In genomic region chr1:74332241-74332763, GRCm38 (mm10) we compare ENCODE assay signal across 7 mouse cellular contexts. TPM values are rescaled to one million over a fixed set of nuclear protein-coding genes. Genes with fewer than 3 reads are reported as not detected.
A peak's percentile ranks its signal among the peaks of the same experiment; 100 is the strongest.
DNase-seq lines count a peak whose midpoint lies in the region; ATAC-seq lines count a peak whose summit lies in the region.

No protein-coding gene starts in this region.

- peaks cover 20% of the 10 kb centered on the region for H3K4me1 ChIP-seq in intestine, embryonic 15.5 days (replicated peaks)
- H3K4me1 ChIP-seq in midbrain, embryonic 10.5 days: peaks cover 44% of the 10 kb centered on the region

- ATAC-seq in intestine, embryonic 15.5 days: peak; percentile 97

- no peaks in the 10 kb centered on the region for H3K27me3 ChIP-seq in intestine, embryonic 15.5 days (replicated peaks)
- H3K27me3 ChIP-seq in midbrain, embryonic 10.5 days (ENCODE audit: low read depth, poor library complexity, severe bottlenecking): 0 out of 2 replicates have a peak, but pooled peaks cover 7% of the 10 kb centered on the region

- H3K4me3 ChIP-seq in intestine, embryonic 15.5 days (replicated peaks): peak overlapping the region; percentile 56
- H3K4me3 ChIP-seq in midbrain, embryonic 10.5 days: peak overlapping the region; percentile 66

- H3K27ac ChIP-seq in intestine, embryonic 15.5 days: peak overlapping the region; percentile 84
- H3K27ac ChIP-seq in midbrain, embryonic 10.5 days (replicated peaks): peak overlapping the region; percentile 85

- H3K9me3 ChIP-seq in intestine, embryonic 15.5 days: no peaks in the 10 kb centered on the region
- H3K9me3 ChIP-seq in midbrain, embryonic 10.5 days (replicated peaks): no peaks in the 10 kb centered on the region

- intact Hi-C loops in gastrocnemius, postnatal 36 days (cut with DNase I): no loop called here
- intact Hi-C loops in left cerebral cortex, postnatal 25 days (cut with DNase I): no loop called here

- no peaks in the 10 kb centered on the region for H3K36me3 ChIP-seq in intestine, embryonic 15.5 days
- no peaks in the 10 kb centered on the region for H3K36me3 ChIP-seq in midbrain, embryonic 10.5 days

- peak overlapping the region; percentile 87 for H3K4me2 ChIP-seq in intestine, embryonic 15.5 days (replicated peaks)

- DNase-seq in adrenal gland, adult 2 months: peak; percentile 98
- peak; percentile 93 for DNase-seq in embryo, embryonic 11.5 days (ENCODE audit: low read depth, low spot score)
- peak; percentile 91 to 92 for DNase-seq in gastrocnemius, postnatal 36 days
- DNase-seq in left cerebral cortex, postnatal 25 days (ENCODE audit: low spot score in 2 of 2): peak; percentile 95 to 98
- DNase-seq in midbrain, embryonic 10.5 days (ENCODE audit: low spot score): peak; percentile 94
- DNase-seq in right cerebral cortex, postnatal 4 days: peak; percentile 95

- WGBS in intestine, embryonic 15.5 days: under 1% methylated on average over 36 of the region's 36 CpGs
- WGBS in midbrain, embryonic 10.5 days: under 1% methylated on average over 36 of the region's 36 CpGs

- peak overlapping the region; percentile 50 for H3K9ac ChIP-seq in intestine, embryonic 15.5 days

RNA-seq across cellular contexts. Expression of gene Tmbim1, which starts 26.9 kb away (rescaled TPM):
- total RNA-seq in adrenal gland, adult 2 months (2021): 100 to 1,000 TPM in 1 of 2 experiments, 10 to 100 TPM in 1; 98.3 to 115 TPM
- polyA plus RNA-seq in adrenal gland, adult 2 months (2012; rRNA removed): 834 and 852 TPM in 2 replicates
- 10 to 100 TPM; 23.0 to 28.8 TPM for total RNA-seq in gastrocnemius, postnatal 36 days (2021)
- 54.9 and 64.3 TPM in 2 replicates for polyA plus RNA-seq in intestine, embryonic 15.5 days (2015; fragmentation: Nextera tagmentation; extraction: Ambion mirVana)
- total RNA-seq in left cerebral cortex, postnatal 25 days (2021): 10 to 100 TPM; 21.8 to 22.9 TPM
- 8.6 TPM in 2 replicates for polyA plus RNA-seq in midbrain, embryonic 10.5 days (2016; fragmentation: Nextera tagmentation; extraction: Ambion mirVana)

RNA-seq across cellular contexts. Expression of gene Catip, which starts 29.6 kb away (rescaled TPM):
- total RNA-seq in adrenal gland, adult 2 months (2021): under 1 TPM; 0.29 to 0.69 TPM
- polyA plus RNA-seq in adrenal gland, adult 2 months (2012; rRNA removed): 0.24 and 0.51 TPM in 2 replicates
- total RNA-seq in gastrocnemius, postnatal 36 days (2021): under 1 TPM in 1 of 2 experiments, not detected in 1; 0.12 TPM
- 0.39 and 0.53 TPM in 2 replicates for polyA plus RNA-seq in intestine, embryonic 15.5 days (2015; fragmentation: Nextera tagmentation; extraction: Ambion mirVana)
- under 1 TPM; 0.55 to 0.80 TPM for total RNA-seq in left cerebral cortex, postnatal 25 days (2021)
- 0.12 and 0.22 TPM in 2 replicates for polyA plus RNA-seq in midbrain, embryonic 10.5 days (2016; fragmentation: Nextera tagmentation; extraction: Ambion mirVana)

RNA-seq across cellular contexts. Expression of gene Slc11a1, which starts 42.7 kb away (rescaled TPM):
- 10 to 100 TPM; 13.1 to 16.3 TPM for total RNA-seq in adrenal gland, adult 2 months (2021)
- 39.4 and 50.7 TPM in 2 replicates for polyA plus RNA-seq in adrenal gland, adult 2 months (2012; rRNA removed)
- 1 to 10 TPM; 3.0 to 3.9 TPM for total RNA-seq in gastrocnemius, postnatal 36 days (2021)
- 6.4 and 6.7 TPM in 2 replicates for polyA plus RNA-seq in intestine, embryonic 15.5 days (2015; fragmentation: Nextera tagmentation; extraction: Ambion mirVana)
- total RNA-seq in left cerebral cortex, postnatal 25 days (2021): 1 to 10 TPM; 3.3 to 4.1 TPM
- polyA plus RNA-seq in midbrain, embryonic 10.5 days (2016; fragmentation: Nextera tagmentation; extraction: Ambion mirVana): 1.4 and 2.2 TPM in 2 replicates

RNA-seq across cellular contexts. Expression of gene Pnkd, which starts 47.6 kb away (rescaled TPM):
- 10 to 100 TPM; 61.1 to 85.1 TPM for total RNA-seq in adrenal gland, adult 2 months (2021)
- polyA plus RNA-seq in adrenal gland, adult 2 months (2012; rRNA removed): 92.9 and 106 TPM in 2 replicates
- 10 to 100 TPM; 53.4 to 54.8 TPM for total RNA-seq in gastrocnemius, postnatal 36 days (2021)
- polyA plus RNA-seq in intestine, embryonic 15.5 days (2015; fragmentation: Nextera tagmentation; extraction: Ambion mirVana): 120 and 127 TPM in 2 replicates
- total RNA-seq in left cerebral cortex, postnatal 25 days (2021): 100 to 1,000 TPM; 151 to 152 TPM
- polyA plus RNA-seq in midbrain, embryonic 10.5 days (2016; fragmentation: Nextera tagmentation; extraction: Ambion mirVana): 99.5 and 107 TPM in 2 replicates

RNA-seq across cellular contexts. Expression of gene Aamp, which starts 47.8 kb away (rescaled TPM):
- total RNA-seq in adrenal gland, adult 2 months (2021): 100 to 1,000 TPM; 144 to 177 TPM
- polyA plus RNA-seq in adrenal gland, adult 2 months (2012; rRNA removed): 180 and 188 TPM in 2 replicates
- 10 to 100 TPM; 64.7 to 71.3 TPM for total RNA-seq in gastrocnemius, postnatal 36 days (2021)
- polyA plus RNA-seq in intestine, embryonic 15.5 days (2015; fragmentation: Nextera tagmentation; extraction: Ambion mirVana): 225 and 244 TPM in 2 replicates
- total RNA-seq in left cerebral cortex, postnatal 25 days (2021): 100 to 1,000 TPM; 137 to 139 TPM
- 241 and 246 TPM in 2 replicates for polyA plus RNA-seq in midbrain, embryonic 10.5 days (2016; fragmentation: Nextera tagmentation; extraction: Ambion mirVana)

Comparison
In these comparisons a context has a peak if more than half of its experiments do, and no peak if none do; other contexts are left out.
1. Peak in every context shown above with its lines: DNase-seq, ATAC-seq, H3K4me3 ChIP-seq and H3K27ac ChIP-seq.